Mouse (Mus musculus): ENCODE measurements around the gene Eri2. TPM values are rescaled to one million over a fixed set of nuclear protein-coding genes. Genes with fewer than 3 reads are reported as not detected.
"Not testable (repeated sequence)": the region's sequence is repeated elsewhere in the genome, so short reads cannot be mapped to it uniquely, and the experiment has no call there.

Gene Eri2
- polyA plus RNA-seq, 1 experiment from 2014 or later = 27.2 TPM

DNA sequence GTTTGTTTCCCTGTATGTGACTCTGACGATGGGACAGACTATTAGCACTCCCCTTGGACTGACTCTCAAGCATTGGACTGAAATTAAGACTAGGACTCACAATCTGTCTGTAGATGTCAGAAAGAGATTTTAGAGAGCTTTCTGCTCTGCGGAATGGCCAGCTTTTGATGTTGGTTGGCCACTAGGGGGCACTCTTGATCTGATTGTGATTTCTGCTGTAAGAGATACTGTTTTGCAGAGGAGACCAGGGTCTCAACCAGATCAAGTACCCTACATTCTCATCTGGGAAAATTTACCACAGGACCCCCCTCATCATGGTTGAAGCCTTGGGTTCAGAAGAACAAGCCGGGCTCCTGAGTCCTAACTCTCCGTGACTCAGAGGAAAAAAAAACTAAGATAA, 62.6 kb downstream of the Eri2 start:
- ATAC-seq (ENCODE audit: low FRiP score); H3K36me3 ChIP-seq; H3K9me3 ChIP-seq (replicated peaks); H3K4me3 ChIP-seq; H3K4me2 ChIP-seq (replicated peaks); H3K27me3 ChIP-seq; H3K27ac ChIP-seq; H3K9ac ChIP-seq; H3K4me1 ChIP-seq: not testable (repeated sequence)
- WGBS = 79% methylated on average over 4 of the region's 4 CpGs

DNA sequence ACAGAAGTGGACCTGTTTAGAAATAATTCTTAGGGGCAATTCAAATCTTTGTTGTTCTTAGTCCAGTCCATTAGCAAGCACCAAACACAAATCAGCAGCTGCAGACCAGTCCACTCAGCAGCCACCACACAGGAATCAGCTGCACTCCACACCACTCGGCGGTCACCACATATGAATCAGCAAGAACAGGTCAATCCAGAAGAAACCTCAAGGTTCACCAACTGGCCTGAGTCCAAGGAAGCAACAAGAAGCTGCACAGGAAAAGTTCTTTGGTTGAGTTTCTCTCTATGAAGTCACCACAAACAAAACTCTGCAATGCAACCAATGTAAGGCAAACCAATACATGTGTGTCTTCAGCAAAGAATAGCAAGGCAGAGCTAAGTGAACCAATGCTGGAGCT, 66.2 kb downstream of the Eri2 start:
- peaks cover 3% of the 10 kb centered on the region; the same call in 1 of the 2 replicates for H3K27me3 ChIP-seq
- H3K9me3 ChIP-seq (replicated peaks) = no peaks in the 10 kb centered on the region
- H3K9ac ChIP-seq = no peak overlapping the region
- no peak overlapping the region for H3K4me3 ChIP-seq
- H3K4me1 ChIP-seq = no peaks in the 10 kb centered on the region
- no peak overlapping the region for H3K27ac ChIP-seq
- 92% methylated on average over 2 of the region's 2 CpGs for WGBS
- no peak for ATAC-seq (ENCODE audit: low FRiP score)
- H3K4me2 ChIP-seq (replicated peaks) = no peak overlapping the region
- H3K36me3 ChIP-seq = no peaks in the 10 kb centered on the region

DNA sequence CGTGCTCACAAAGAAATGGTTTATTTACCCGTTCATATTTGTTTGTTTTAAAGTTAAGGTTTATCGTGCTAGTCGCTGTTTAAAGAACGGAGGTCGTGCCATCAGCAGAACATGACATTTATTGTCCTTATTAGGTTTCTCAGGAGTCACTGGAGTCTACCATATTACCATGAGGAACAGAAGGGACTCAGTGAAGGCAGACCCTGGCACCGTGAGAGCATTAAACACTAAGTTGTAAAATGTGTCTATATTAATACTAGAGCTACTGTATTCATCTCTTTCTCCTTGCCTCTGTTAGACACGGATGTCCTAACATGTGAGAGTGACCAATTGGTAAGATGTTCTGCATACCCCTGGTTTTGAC, 72.9 kb downstream of the Eri2 start:
- whole genome bisulfite sequencing = 17% methylated on average over 8 of the region's 8 CpGs
- ATAC-seq (ENCODE audit: low FRiP score) = peak; percentile 65
- Histone ChIP-seq H3K36me3 (peaks cover 27% of the 10 kb centered on the region), H3K4me2 (replicated peaks) (peak overlapping the region; percentile 79), H3K27ac (no peak overlapping the region), H3K27me3 (peaks cover 3% of the 10 kb centered on the region; the same call in 1 of the 2 replicates), H3K9ac (peak overlapping the region; percentile 75), H3K4me3 (peak overlapping the region; percentile 72), H3K9me3 (replicated peaks) (no peaks in the 10 kb centered on the region), H3K4me1 (peaks cover 15% of the 10 kb centered on the region)

DNA sequence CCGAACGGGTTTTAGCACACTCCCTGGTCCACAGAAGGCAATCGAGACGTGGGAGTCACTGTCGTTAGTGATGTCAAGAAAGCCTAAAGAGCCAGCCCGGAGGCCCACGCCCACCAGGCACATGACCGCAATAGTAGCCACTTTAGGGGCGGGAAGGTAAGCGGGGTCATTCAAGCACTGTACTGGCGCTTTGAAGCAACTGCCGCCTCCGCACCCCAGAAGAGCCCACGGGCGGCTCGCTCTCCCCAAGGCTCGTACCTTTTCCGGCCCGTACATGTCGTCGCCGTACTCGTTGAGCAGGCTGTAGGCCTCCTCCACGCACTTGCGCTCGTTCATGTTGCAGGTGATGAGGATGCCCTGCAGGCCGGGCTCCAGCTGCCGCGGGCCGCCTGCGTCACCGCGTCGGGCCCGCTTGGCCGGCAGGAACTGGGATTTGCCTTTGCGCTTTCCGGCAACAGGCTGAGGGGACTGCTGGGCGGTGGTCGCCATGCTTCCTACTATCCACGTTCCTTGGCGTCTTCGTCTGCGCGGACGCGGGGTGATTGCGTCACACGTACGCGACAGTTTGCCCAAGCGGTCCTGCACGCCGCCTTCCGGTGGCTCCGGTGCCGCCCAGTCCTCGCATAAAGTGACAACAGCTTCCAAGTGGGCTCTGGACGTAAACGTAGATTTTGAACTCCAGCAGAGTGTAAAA, 73.5 kb downstream of the Eri2 start, which contains the start of gene Thumpd1:
Gene Thumpd1 (minus strand): TSS at position 546 of the 694 bp plus-strand sequence.
- WGBS = under 1% methylated on average over 60 of the region's 60 CpGs
- peak; percentile 96 for ATAC-seq (ENCODE audit: low FRiP score)

More for the DNA sequence above, 73.5 kb downstream of the Eri2 start, which contains the start of gene Thumpd1:
- peaks cover 3% of the 10 kb centered on the region; the same call in 1 of the 2 replicates for H3K27me3 ChIP-seq
- H3K4me3 ChIP-seq = peak within 1 kb of the TSS; percentile 72
- H3K27ac ChIP-seq = peak within 1 kb of the TSS; percentile 55
- peaks cover 32% of the 10 kb centered on the region for H3K36me3 ChIP-seq
- no peaks in the 10 kb centered on the region for H3K9me3 ChIP-seq (replicated peaks)
- H3K9ac ChIP-seq = peak within 1 kb of the TSS; percentile 75
- peak within 1 kb of the TSS; percentile 79 for H3K4me2 ChIP-seq (replicated peaks)
- peaks cover 15% of the 10 kb centered on the region for H3K4me1 ChIP-seq

Other genes starting within 250 kb of the Eri2 start
- not detected in 2 replicates for gene Acsm2, start 239.7 kb downstream of the Eri2 start, polyA plus RNA-seq (2016; fragmentation: Nextera tagmentation; extraction: Ambion mirVana)
- gene Acsm1, start 187.0 kb downstream of the Eri2 start, polyA plus RNA-seq (2016; fragmentation: Nextera tagmentation; extraction: Ambion mirVana) = not detected in 2 replicates
- not detected in 2 replicates for gene Acsm4, start 104.0 kb downstream of the Eri2 start, polyA plus RNA-seq (2016; fragmentation: Nextera tagmentation; extraction: Ambion mirVana)
- gene Thumpd1, start 73.3 kb downstream of the Eri2 start, polyA plus RNA-seq (2016; fragmentation: Nextera tagmentation; extraction: Ambion mirVana) = 87.7 and 91.2 TPM in 2 replicates
- gene Acsm3, start 33.1 kb downstream of the Eri2 start, polyA plus RNA-seq (2016; fragmentation: Nextera tagmentation; extraction: Ambion mirVana) = 0.14 and 0.23 TPM in 2 replicates
- gene Rexo5, start 52 bp downstream of the Eri2 start, polyA plus RNA-seq (2016; fragmentation: Nextera tagmentation; extraction: Ambion mirVana) = 20.4 and 22.8 TPM in 2 replicates
- 14.0 and 15.2 TPM in 2 replicates for gene Lyrm1, start 101.8 kb upstream of the Eri2 start, polyA plus RNA-seq (2016; fragmentation: Nextera tagmentation; extraction: Ambion mirVana)
- 16.5 and 20.0 TPM in 2 replicates for gene Dcun1d3, start 102.2 kb upstream of the Eri2 start, polyA plus RNA-seq (2016; fragmentation: Nextera tagmentation; extraction: Ambion mirVana)